Comparison of ENCODE assay signal across 11 mouse cellular contexts in the genomic region with DNA sequence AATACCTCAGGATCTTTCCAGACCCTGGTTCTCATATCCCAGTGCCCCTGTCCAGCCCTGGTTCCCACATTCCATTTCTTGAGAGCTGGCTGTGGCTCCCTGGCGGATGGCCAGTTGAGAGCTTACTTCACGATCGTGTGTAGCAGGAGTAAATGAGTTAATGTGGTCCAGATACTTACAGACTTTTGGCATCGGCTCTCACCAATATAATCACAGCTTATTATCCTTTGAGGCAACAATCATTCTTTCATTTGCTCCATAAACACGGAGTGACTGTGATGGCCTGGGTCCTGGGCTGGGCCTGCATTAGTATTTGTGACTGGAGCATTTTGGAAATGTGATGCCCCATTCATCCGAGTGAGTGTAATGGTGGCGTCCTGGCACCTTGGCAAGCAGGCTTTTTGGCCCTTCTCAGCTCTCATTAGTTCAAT.
A peak's percentile ranks its signal among the peaks of the same experiment; 100 is the strongest.
DNase-seq lines count a peak whose midpoint lies in the region; ATAC-seq lines count a peak whose summit lies in the region.
"Had no signal": no experiment of that assay in that cellular context is flagged by ENCODE, and none has a peak within 500 bp of the region (broad histone marks: within the 10 kb centered on the region; RNA-seq: fewer than 3 reads in every experiment).

No protein-coding gene starts in this region.

- intact Hi-C loops in gastrocnemius, postnatal 14 days (cut with DNase I; ENCODE audit: low total_unique reads): no loop called here

- no peaks in the 10 kb centered on the region for H3K36me3 ChIP-seq in embryonic facial prominence, embryonic 12.5 days
- H3K36me3 ChIP-seq in embryonic facial prominence, embryonic 10.5 days (replicated peaks): no peaks in the 10 kb centered on the region
- H3K36me3 ChIP-seq: liver, embryonic 12.5 days had no signal

- no peak overlapping the region for H3K9ac ChIP-seq in embryonic facial prominence, embryonic 12.5 days
- H3K9ac ChIP-seq: liver, embryonic 12.5 days had no signal

- no peaks in the 10 kb centered on the region for H3K27me3 ChIP-seq in embryonic facial prominence, embryonic 12.5 days
- no peaks in the 10 kb centered on the region for H3K27me3 ChIP-seq in embryonic facial prominence, embryonic 10.5 days (replicated peaks; ENCODE audit: low read depth, poor library complexity, severe bottlenecking)
- H3K27me3 ChIP-seq: liver, embryonic 12.5 days had no signal

- WGBS in embryonic facial prominence, embryonic 12.5 days: 40% methylated on average over 7 of the region's 7 CpGs
- 63% methylated on average over 7 of the region's 7 CpGs for WGBS in embryonic facial prominence, embryonic 10.5 days

- no peak for DNase-seq in embryonic facial prominence, embryonic 10.5 days (ENCODE audit: low spot score)
- DNase-seq in kidney, postnatal 14 days: peak; percentile 19
- DNase-seq in kidney, adult 18-20 months: no peak
- DNase-seq in 3134 (ENCODE audit: extremely low read depth, insufficient read length, low spot score): peak; percentile 41
- peak; percentile 12 for DNase-seq in gastrocnemius, postnatal 14 days
- no peak for DNase-seq in adrenal gland, adult (ENCODE audit: inconsistent age in 2 of 2, low spot score in 1 of 2)
- DNase-seq: cerebellum, adult 9-10 months; kidney, adult 9 months had no signal

- peaks cover 17% of the 10 kb centered on the region; the same call in 1 of the 2 replicates for H3K4me1 ChIP-seq in embryonic facial prominence, embryonic 12.5 days
- peaks cover 33% of the 10 kb centered on the region for H3K4me1 ChIP-seq in embryonic facial prominence, embryonic 10.5 days

- no peak for ATAC-seq in embryonic facial prominence, embryonic 12.5 days (ENCODE audit: insufficient number of reproducible peaks, insufficient read depth, low FRiP score, low TSS enrichment)
- no peak for ATAC-seq in monocyte, adult 5-6 weeks (replicated peaks; ENCODE audit: insufficient number of reproducible peaks, low FRiP score, low TSS enrichment, poor library complexity, severe bottlenecking)
- ATAC-seq: liver, embryonic 12.5 days had no signal

- no peaks in the 10 kb centered on the region for H3K9me3 ChIP-seq in embryonic facial prominence, embryonic 12.5 days
- H3K9me3 ChIP-seq in embryonic facial prominence, embryonic 10.5 days: no peaks in the 10 kb centered on the region
- H3K9me3 ChIP-seq: liver, embryonic 12.5 days had no signal

- H3K4me2 ChIP-seq in embryonic facial prominence, embryonic 12.5 days (replicated peaks): no peak overlapping the region
- H3K4me2 ChIP-seq: liver, embryonic 12.5 days had no signal

- no peak overlapping the region for H3K4me3 ChIP-seq in embryonic facial prominence, embryonic 12.5 days
- H3K4me3 ChIP-seq in embryonic facial prominence, embryonic 10.5 days: no peak overlapping the region
- H3K4me3 ChIP-seq: liver, embryonic 12.5 days had no signal

- H3K27ac ChIP-seq in embryonic facial prominence, embryonic 12.5 days: 0 out of 2 replicates have a peak overlapping the region, but pooled peaks have one; percentile 11
- no peak overlapping the region for H3K27ac ChIP-seq in embryonic facial prominence, embryonic 10.5 days (replicated peaks)
- H3K27ac ChIP-seq: liver, embryonic 12.5 days had no signal

Comparison
In these comparisons a context has a peak if more than half of its experiments do, and no peak if none do; other contexts are left out.
1. DNase-seq: peak in kidney, postnatal 14 days (single experiment), 3134 (single experiment) and gastrocnemius, postnatal 14 days (single experiment); none in embryonic facial prominence, embryonic 10.5 days (single experiment), kidney, adult 18-20 months (single experiment) and adrenal gland, adult (0 of 2).